Mouse (Mus musculus) neural tube, embryonic 15.5 days (tissue): ENCODE data around the gene Csnk1g1. TPM values are rescaled to one million over a fixed set of nuclear protein-coding genes. Genes with fewer than 3 reads are reported as not detected.
A peak's percentile ranks its signal among the peaks of the same experiment; 100 is the strongest.

ENCODE experiments used
- ATAC-seq: fragments of 200-750 bp; cut with Nextera tagmentation; 2 replicates; pipeline ENCODE4 v1.8.0; 2017; ENCODE audit warnings: mild to moderate bottlenecking, moderate TSS enrichment, moderate library complexity; ENCODE audit not compliant: low FRiP score
- H3K27ac ChIP-seq: fragments of 300-500 bp; sonication (generic); replicated peaks from 2 replicates; pipeline ENCODE4 v1.5.1; 2015; ENCODE audit warnings: mild to moderate bottlenecking, inconsistent platforms
- H3K27me3 ChIP-seq: fragments of 300-500 bp; sonication (generic); replicated peaks from 2 replicates; pipeline ENCODE4 v1.6.1; 2015; ENCODE audit warnings: inconsistent platforms
- H3K36me3 ChIP-seq: fragments of 300-500 bp; sonication (generic); 2 replicates; pipeline ENCODE4 v1.6.1; 2015; ENCODE audit warnings: inconsistent platforms
- H3K4me1 ChIP-seq: fragments of 300-500 bp; sonication (generic); 2 replicates; pipeline ENCODE4 v1.6.1; 2015; ENCODE audit warnings: inconsistent platforms
- H3K4me2 ChIP-seq: fragments of 300-500 bp; sonication (generic); 2 replicates; pipeline ENCODE4 v1.6.1; 2015; ENCODE audit warnings: inconsistent platforms, mild to moderate bottlenecking, moderate library complexity
- H3K4me3 ChIP-seq: fragments of 300-500 bp; sonication (generic); replicated peaks from 2 replicates; pipeline ENCODE4 v1.5.1; 2015; ENCODE audit warnings: mild to moderate bottlenecking, inconsistent platforms
- H3K9ac ChIP-seq: fragments of 300-500 bp; sonication (generic); replicated peaks from 2 replicates; pipeline ENCODE4 v1.6.1; 2015; ENCODE audit warnings: mild to moderate bottlenecking, inconsistent platforms
- H3K9me3 ChIP-seq: fragments of 300-500 bp; sonication (generic); replicated peaks from 2 replicates; pipeline ENCODE4 v1.6.1; 2016; ENCODE audit warnings: inconsistent platforms
- WGBS: fragments of 180-500 bp; shearing (Covaris S2); methylation state at CpG from one replicate; pipeline ENCODE4 v1.1.7; 2015; ENCODE audit warnings: mixed read lengths; 5-methylcytosine and 5-hydroxymethylcytosine counted together
- polyA plus RNA-seq: library from polyadenylated mRNA; unstranded; fragments of >200 nt; fragmentation: Nextera tagmentation; extraction: Ambion mirVana; gene quantifications from 2 replicates; pipeline ENCODE4 v1.2.1, GENCODE M21; 2015

Csnk1g1 gene
- polyA plus RNA-seq, 1 experiment from 2014 or later: 19.4 TPM

GRCm38 (mm10) chr9:66070151-66070550, 161.4 kb downstream of the Csnk1g1 start:
- H3K36me3 ChIP-seq: peaks cover 22% of the 10 kb centered on the region
- WGBS: 88% methylated on average over 5 of the region's 5 CpGs
- peaks cover 13% of the 10 kb centered on the region for H3K4me1 ChIP-seq
- H3K27ac ChIP-seq: no peak overlapping the region
- no peak for ATAC-seq
- H3K27me3 ChIP-seq: peaks cover 34% of the 10 kb centered on the region
- no peak overlapping the region; the same call in 1 of the 2 replicates for H3K4me3 ChIP-seq
- no peaks in the 10 kb centered on the region for H3K9me3 ChIP-seq
- no peak overlapping the region for H3K9ac ChIP-seq
- H3K4me2 ChIP-seq: peak overlapping the region; percentile 96; the same call in 1 of the 2 replicates

DNA sequence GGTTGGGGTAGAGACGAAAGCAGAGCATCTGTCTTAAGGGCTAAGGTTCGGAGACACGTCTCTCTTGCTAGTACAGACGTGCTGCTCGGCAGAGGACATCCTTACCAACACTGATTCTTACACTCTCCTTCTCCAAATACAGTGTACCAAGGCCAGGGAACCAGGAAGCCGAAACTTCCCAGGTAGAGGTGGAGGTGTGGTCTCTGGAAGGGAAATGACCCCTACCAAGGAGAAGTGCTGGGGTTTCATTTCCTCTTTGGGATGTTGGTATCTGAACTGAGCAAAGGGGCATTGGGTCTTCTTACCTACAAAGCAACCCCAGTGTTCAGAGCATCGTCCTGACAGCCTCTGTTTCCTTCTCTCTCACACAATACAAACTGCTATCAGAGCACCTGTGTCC, 164.0 kb downstream of the Csnk1g1 start:
- no peak overlapping the region for H3K9ac ChIP-seq
- no peak for ATAC-seq
- H3K4me2 ChIP-seq: no peak overlapping the region
- H3K36me3 ChIP-seq: no peaks in the 10 kb centered on the region
- no peaks in the 10 kb centered on the region for H3K9me3 ChIP-seq
- H3K27me3 ChIP-seq: peaks cover 21% of the 10 kb centered on the region
- H3K4me1 ChIP-seq: peaks cover 13% of the 10 kb centered on the region
- no peak overlapping the region for H3K4me3 ChIP-seq
- no peak overlapping the region for H3K27ac ChIP-seq
- WGBS: 91% methylated on average over 7 of the region's 7 CpGs

DNA sequence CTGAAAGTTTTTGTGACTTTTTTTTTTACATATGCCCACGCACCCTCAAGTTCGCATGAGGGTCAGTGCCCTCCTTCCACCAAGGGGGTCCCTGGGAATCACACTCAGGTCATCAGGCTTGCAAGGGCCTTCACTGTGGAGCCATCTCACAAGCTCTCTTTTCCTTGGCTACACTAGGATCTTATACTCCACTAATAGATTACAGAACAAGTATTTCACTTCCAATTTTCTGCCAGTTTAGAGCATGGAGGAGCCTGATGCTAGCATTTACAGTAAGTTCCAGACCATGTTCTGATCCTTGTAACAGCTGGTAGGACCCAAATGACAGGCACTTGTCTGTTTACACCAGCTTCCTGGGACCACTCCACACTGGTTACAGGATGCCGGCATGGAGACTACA, 169.3 kb downstream of the Csnk1g1 start:
- H3K9me3 ChIP-seq: no peaks in the 10 kb centered on the region
- H3K4me3 ChIP-seq: no peak overlapping the region
- H3K27me3 ChIP-seq: no peaks in the 10 kb centered on the region
- 70% methylated on average over 3 of the region's 3 CpGs for WGBS
- H3K9ac ChIP-seq: no peak overlapping the region
- no peak for ATAC-seq
- no peak overlapping the region for H3K27ac ChIP-seq
- H3K36me3 ChIP-seq: no peaks in the 10 kb centered on the region
- peak overlapping the region; percentile 32; the same call in 1 of the 2 replicates for H3K4me2 ChIP-seq
- H3K4me1 ChIP-seq: peaks cover 5% of the 10 kb centered on the region

- peak overlapping the region; percentile 32 for H3K4me2 ChIP-seq
- H3K27ac ChIP-seq: no peak overlapping the region
- H3K4me3 ChIP-seq: no peak overlapping the region
- no peak for ATAC-seq
- H3K27me3 ChIP-seq: no peaks in the 10 kb centered on the region
- H3K36me3 ChIP-seq: no peaks in the 10 kb centered on the region
- peaks cover 5% of the 10 kb centered on the region for H3K4me1 ChIP-seq
- no peaks in the 10 kb centered on the region for H3K9me3 ChIP-seq
- H3K9ac ChIP-seq: no peak overlapping the region
- 16% methylated on average over 14 of the region's 14 CpGs for WGBS
These were observed 169.8 kb downstream of the Csnk1g1 start for GRCm38 (mm10) chr9:66078493-66078892.

DNA sequence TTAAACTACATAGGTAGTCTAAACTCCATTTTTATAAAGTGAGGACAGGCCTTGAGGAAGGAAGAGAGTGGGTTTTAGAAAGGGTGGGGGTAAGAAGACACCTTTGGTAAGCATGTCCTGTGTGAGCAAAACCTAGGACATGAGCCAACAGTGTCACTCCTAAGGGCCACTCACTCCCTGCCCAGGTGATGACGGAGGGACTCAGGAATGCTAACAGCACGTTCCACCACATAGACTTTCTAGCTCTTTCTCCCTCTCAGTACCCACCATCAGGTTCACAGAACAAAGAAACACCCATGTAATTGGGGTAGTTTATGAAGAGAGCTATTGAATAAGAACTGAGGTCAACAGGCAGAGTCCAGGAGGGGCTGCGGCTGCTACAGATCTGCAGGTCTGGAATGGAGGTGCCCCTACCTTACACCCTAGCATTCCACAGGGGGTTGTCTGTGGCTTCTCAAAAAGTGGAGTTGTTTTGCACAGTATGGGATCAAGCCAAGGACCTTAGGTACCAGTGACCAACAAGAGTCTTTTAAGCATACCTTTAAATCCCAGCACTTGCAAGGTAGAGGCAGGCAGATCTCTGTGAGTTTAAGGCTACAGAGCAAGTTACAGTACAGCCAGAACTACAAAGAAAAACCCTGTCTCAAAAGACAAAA, 172.2 kb downstream of the Csnk1g1 start:
- peaks cover 5% of the 10 kb centered on the region for H3K4me1 ChIP-seq
- no peak overlapping the region for H3K9ac ChIP-seq
- ATAC-seq: no peak
- no peaks in the 10 kb centered on the region for H3K9me3 ChIP-seq
- H3K27me3 ChIP-seq: no peaks in the 10 kb centered on the region
- WGBS: 67% methylated on average over 3 of the region's 3 CpGs
- H3K4me3 ChIP-seq: no peak overlapping the region
- H3K27ac ChIP-seq: no peak overlapping the region
- no peak overlapping the region for H3K4me2 ChIP-seq
- H3K36me3 ChIP-seq: peaks cover 4% of the 10 kb centered on the region; the same call in 1 of the 2 replicates

DNA sequence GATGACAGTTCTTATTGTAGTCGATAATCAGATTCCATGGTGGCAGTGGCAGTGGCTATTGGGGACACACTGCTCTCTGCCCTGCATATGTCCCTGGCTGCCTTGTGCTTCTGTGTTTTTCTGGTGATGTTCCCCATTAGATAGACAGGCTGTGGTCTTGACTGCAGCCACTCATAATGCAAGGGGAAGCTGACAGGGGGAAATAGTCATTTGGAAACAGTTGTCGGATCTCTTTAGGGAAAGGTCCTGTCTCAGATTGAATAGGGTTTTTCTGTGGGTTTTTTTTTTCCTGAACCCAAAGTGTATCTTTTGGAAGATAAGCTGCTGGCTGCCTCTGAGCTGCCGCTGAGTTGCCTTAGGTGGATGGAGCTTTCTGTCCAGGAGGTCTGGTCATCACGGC, 173.3 kb downstream of the Csnk1g1 start:
- no peak for ATAC-seq
- Histone ChIP-seq H3K36me3 (peaks cover 13% of the 10 kb centered on the region), H3K9me3 (no peaks in the 10 kb centered on the region), H3K27ac (no peak overlapping the region), H3K9ac (no peak overlapping the region), H3K4me3 (no peak overlapping the region), H3K4me1 (peaks cover 5% of the 10 kb centered on the region), H3K4me2 (no peak overlapping the region), H3K27me3 (no peaks in the 10 kb centered on the region)
- WGBS: 91% methylated on average over 4 of the region's 4 CpGs

GRCm38 (mm10) chr9:66084171-66084570, 175.4 kb downstream of the Csnk1g1 start:
- Histone ChIP-seq H3K4me2 (no peak overlapping the region), H3K4me1 (no peaks in the 10 kb centered on the region), H3K4me3 (no peak overlapping the region), H3K36me3 (peaks cover 33% of the 10 kb centered on the region), H3K27me3 (no peaks in the 10 kb centered on the region), H3K9ac (no peak overlapping the region), H3K9me3 (no peaks in the 10 kb centered on the region), H3K27ac (no peak overlapping the region)
- WGBS: 84% methylated on average over 3 of the region's 3 CpGs
- ATAC-seq: no peak

- Histone ChIP-seq H3K4me1 (no peaks in the 10 kb centered on the region), H3K4me2 (no peak overlapping the region), H3K9me3 (no peaks in the 10 kb centered on the region), H3K4me3 (no peak overlapping the region), H3K9ac (no peak overlapping the region), H3K27ac (no peak overlapping the region), H3K36me3 (peaks cover 61% of the 10 kb centered on the region), H3K27me3 (no peaks in the 10 kb centered on the region)
- 97% methylated on average over 7 of the region's 7 CpGs for WGBS
- ATAC-seq: no peak
These were observed 178.3 kb downstream of the Csnk1g1 start for GRCm38 (mm10) chr9:66087062-66087461.

- Histone ChIP-seq H3K36me3 (peaks cover 75% of the 10 kb centered on the region), H3K9ac (no peak overlapping the region), H3K4me1 (no peaks in the 10 kb centered on the region), H3K9me3 (no peaks in the 10 kb centered on the region), H3K27ac (no peak overlapping the region), H3K4me2 (no peak overlapping the region), H3K27me3 (no peaks in the 10 kb centered on the region), H3K4me3 (no peak overlapping the region)
- no peak for ATAC-seq
- 50% methylated on average over 4 of the region's 4 CpGs for WGBS
These were observed 179.7 kb downstream of the Csnk1g1 start for GRCm38 (mm10) chr9:66088411-66088810.

DNA sequence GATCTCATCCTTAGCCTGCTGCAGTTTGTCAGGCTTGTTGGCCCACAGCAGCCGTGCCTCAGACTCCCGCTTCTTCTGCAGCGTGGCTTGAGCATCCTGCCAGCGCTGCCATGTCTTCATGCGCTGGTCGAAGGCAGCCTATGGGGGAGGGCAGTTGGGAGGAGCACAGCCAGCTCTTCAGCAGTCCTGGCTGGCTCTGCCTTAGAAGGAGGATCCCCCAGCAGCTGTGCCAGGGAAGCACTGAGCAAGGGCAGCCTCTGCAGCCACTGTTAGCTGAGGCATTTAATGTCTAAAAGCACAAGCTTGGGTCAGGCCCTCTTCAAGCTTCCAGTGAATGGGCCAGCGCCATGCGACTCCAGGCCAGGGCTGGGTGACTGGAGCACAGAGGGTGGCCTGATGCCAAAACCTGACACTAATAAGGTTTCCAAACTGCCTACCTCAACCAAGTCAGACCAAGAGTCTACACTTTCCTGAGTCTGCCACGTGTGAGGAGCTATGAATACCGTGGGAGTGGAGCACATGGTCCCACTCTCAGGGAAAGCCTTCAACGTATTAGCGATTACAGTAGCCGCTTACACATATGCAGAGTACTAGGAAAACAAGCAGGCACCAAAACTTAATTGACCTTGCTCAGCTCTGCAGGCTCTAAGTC, 182.0 kb downstream of the Csnk1g1 start:
- H3K27me3 ChIP-seq: no peaks in the 10 kb centered on the region
- H3K36me3 ChIP-seq: peaks cover 94% of the 10 kb centered on the region
- no peaks in the 10 kb centered on the region for H3K9me3 ChIP-seq
- no peak overlapping the region for H3K9ac ChIP-seq
- no peak overlapping the region for H3K4me2 ChIP-seq
- H3K4me3 ChIP-seq: no peak overlapping the region
- H3K4me1 ChIP-seq: no peaks in the 10 kb centered on the region
- 89% methylated on average over 13 of the region's 13 CpGs for WGBS
- no peak for ATAC-seq
- H3K27ac ChIP-seq: 0 out of 2 replicates have a peak overlapping the region, but pooled peaks have one; percentile 0

GRCm38 (mm10) chr9:66091327-66092231, 182.9 kb downstream of the Csnk1g1 start:
- Histone ChIP-seq H3K9me3 (no peaks in the 10 kb centered on the region), H3K4me3 (no peak overlapping the region), H3K9ac (no peak overlapping the region), H3K36me3 (peaks cover 95% of the 10 kb centered on the region), H3K4me1 (no peaks in the 10 kb centered on the region), H3K4me2 (no peak overlapping the region), H3K27ac (no peak overlapping the region), H3K27me3 (no peaks in the 10 kb centered on the region)
- 80% methylated on average over 6 of the region's 6 CpGs for whole genome bisulfite sequencing
- no peak for ATAC-seq
